Mouse (Mus musculus): ENCODE data around the gene Set. TPM values are rescaled to one million over a fixed set of nuclear protein-coding genes. Genes with fewer than 3 reads are reported as not detected.
A peak's percentile ranks its signal among the peaks of the same experiment; 100 is the strongest.

Set gene
- polyA plus RNA-seq, 1 experiment from 2014 or later, result 768 TPM

GRCm38 (mm10) chr2:30094208-30094588, 37.0 kb downstream of the Set start:
- no peak for DNase-seq (ENCODE audit: low spot score)
- no peaks in the 10 kb centered on the region for H3K27me3 ChIP-seq (ENCODE audit: control insufficient read depth, insufficient read depth, low read length)
- H3K9me3 ChIP-seq (replicated peaks; ENCODE audit: control insufficient read depth, low read length), result no peaks in the 10 kb centered on the region
- peak overlapping the region; percentile 70 for H3K4me3 ChIP-seq (ENCODE audit: low read depth, low read length)
- H3K9ac ChIP-seq (replicated peaks; ENCODE audit: low read length), result peak overlapping the region; percentile 68
- H3K4me2 ChIP-seq (ENCODE audit: low read depth, low read length), result peak overlapping the region; percentile 66
- H3K4me1 ChIP-seq (ENCODE audit: control insufficient read depth, insufficient read depth, low read length), result no peaks in the 10 kb centered on the region
- 2% methylated on average over 13 of the region's 13 CpGs for WGBS
- H3K27ac ChIP-seq (replicated peaks; ENCODE audit: low read depth, low read length), result 0 out of 2 replicates have a peak overlapping the region, but pooled peaks have one; percentile 10
- no peak for ATAC-seq (replicated peaks; ENCODE audit: insufficient number of reproducible peaks, low FRiP score, low TSS enrichment, low read depth)
- H3K36me3 ChIP-seq (replicated peaks; ENCODE audit: control insufficient read depth, insufficient read depth, low read depth, low read length), result no peaks in the 10 kb centered on the region; the same call in 1 of the 2 replicates

DNA sequence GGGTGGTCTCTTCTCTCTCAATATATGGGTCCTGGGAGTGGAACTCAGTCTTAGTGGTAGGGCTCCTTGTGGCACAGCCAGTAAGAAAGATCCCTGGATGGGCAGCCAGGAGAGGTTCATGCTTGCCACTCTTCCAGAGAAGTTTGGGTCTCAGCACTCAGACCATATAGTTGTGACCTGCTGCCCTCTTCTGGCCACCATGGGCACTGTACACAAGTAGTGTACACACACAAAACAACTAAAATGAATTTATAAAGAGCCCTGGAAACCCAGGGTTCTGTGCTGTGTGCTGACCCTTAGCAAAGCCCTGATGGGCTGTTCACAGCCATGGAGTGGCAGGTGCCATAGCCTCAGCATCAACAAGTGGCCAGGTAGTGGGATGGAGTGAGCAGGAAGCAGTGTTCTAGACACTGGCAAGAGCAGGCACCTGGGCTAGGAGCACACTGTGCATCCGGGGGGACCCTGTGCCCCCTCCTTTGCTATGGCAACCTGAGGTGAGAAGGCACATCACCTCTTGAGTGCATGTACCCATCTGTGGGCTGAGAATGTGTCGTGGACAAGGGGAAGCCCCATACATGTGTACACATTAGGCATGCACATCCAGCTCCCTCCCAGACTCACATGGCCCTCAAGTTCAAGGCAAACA, 38.8 kb downstream of the Set start:
- Histone ChIP-seq H3K4me1 (ENCODE audit: control insufficient read depth, insufficient read depth, low read length) (no peaks in the 10 kb centered on the region), H3K36me3 (replicated peaks; ENCODE audit: control insufficient read depth, insufficient read depth, low read depth, low read length) (no peaks in the 10 kb centered on the region), H3K27me3 (ENCODE audit: control insufficient read depth, insufficient read depth, low read length) (no peaks in the 10 kb centered on the region), H3K27ac (replicated peaks; ENCODE audit: low read depth, low read length) (no peak overlapping the region), H3K9ac (replicated peaks; ENCODE audit: low read length) (no peak overlapping the region), H3K4me3 (ENCODE audit: low read depth, low read length) (no peak overlapping the region), H3K4me2 (ENCODE audit: low read depth, low read length) (no peak overlapping the region), H3K9me3 (replicated peaks; ENCODE audit: control insufficient read depth, low read length) (no peaks in the 10 kb centered on the region)
- WGBS, result 86% methylated on average over 2 of the region's 2 CpGs
- ATAC-seq (replicated peaks; ENCODE audit: insufficient number of reproducible peaks, low FRiP score, low TSS enrichment, low read depth), result no peak
- peak; percentile 66 for DNase-seq (ENCODE audit: low spot score)

- DNase-seq (ENCODE audit: low spot score), result no peak
- ATAC-seq (replicated peaks; ENCODE audit: insufficient number of reproducible peaks, low FRiP score, low TSS enrichment, low read depth), result no peak
- no peak overlapping the region for H3K4me2 ChIP-seq (ENCODE audit: low read depth, low read length)
- no peaks in the 10 kb centered on the region for H3K4me1 ChIP-seq (ENCODE audit: control insufficient read depth, insufficient read depth, low read length)
- no peak overlapping the region for H3K27ac ChIP-seq (replicated peaks; ENCODE audit: low read depth, low read length)
- H3K9ac ChIP-seq (replicated peaks; ENCODE audit: low read length), result no peak overlapping the region
- H3K36me3 ChIP-seq (replicated peaks; ENCODE audit: control insufficient read depth, insufficient read depth, low read depth, low read length), result no peaks in the 10 kb centered on the region; the same call in 1 of the 2 replicates
- H3K4me3 ChIP-seq (ENCODE audit: low read depth, low read length), result no peak overlapping the region
- H3K27me3 ChIP-seq (ENCODE audit: control insufficient read depth, insufficient read depth, low read length), result no peaks in the 10 kb centered on the region
- WGBS, result 69% methylated on average over 4 of the region's 4 CpGs
- H3K9me3 ChIP-seq (replicated peaks; ENCODE audit: control insufficient read depth, low read length), result no peaks in the 10 kb centered on the region
Measured at GRCm38 (mm10) chr2:30100214-30100613, 43.0 kb downstream of the Set start.

GRCm38 (mm10) chr2:30106364-30106763, 49.2 kb downstream of the Set start:
- Histone ChIP-seq H3K4me3 (ENCODE audit: low read depth, low read length) (no peak overlapping the region), H3K4me1 (ENCODE audit: control insufficient read depth, insufficient read depth, low read length) (no peaks in the 10 kb centered on the region), H3K36me3 (replicated peaks; ENCODE audit: control insufficient read depth, insufficient read depth, low read depth, low read length) (peaks cover 3% of the 10 kb centered on the region; the same call in 1 of the 2 replicates), H3K4me2 (ENCODE audit: low read depth, low read length) (no peak overlapping the region), H3K9ac (replicated peaks; ENCODE audit: low read length) (no peak overlapping the region), H3K27me3 (ENCODE audit: control insufficient read depth, insufficient read depth, low read length) (no peaks in the 10 kb centered on the region), H3K9me3 (replicated peaks; ENCODE audit: control insufficient read depth, low read length) (no peaks in the 10 kb centered on the region), H3K27ac (replicated peaks; ENCODE audit: low read depth, low read length) (no peak overlapping the region)
- DNase-seq (ENCODE audit: low spot score), result peak; percentile 62
- ATAC-seq (replicated peaks; ENCODE audit: insufficient number of reproducible peaks, low FRiP score, low TSS enrichment, low read depth), result no peak

- Histone ChIP-seq H3K4me1 (ENCODE audit: control insufficient read depth, insufficient read depth, low read length) (no peaks in the 10 kb centered on the region), H3K36me3 (replicated peaks; ENCODE audit: control insufficient read depth, insufficient read depth, low read depth, low read length) (peaks cover 3% of the 10 kb centered on the region; the same call in 1 of the 2 replicates), H3K27ac (replicated peaks; ENCODE audit: low read depth, low read length) (no peak overlapping the region), H3K9ac (replicated peaks; ENCODE audit: low read length) (no peak overlapping the region), H3K9me3 (replicated peaks; ENCODE audit: control insufficient read depth, low read length) (no peaks in the 10 kb centered on the region), H3K4me2 (ENCODE audit: low read depth, low read length) (no peak overlapping the region), H3K27me3 (ENCODE audit: control insufficient read depth, insufficient read depth, low read length) (no peaks in the 10 kb centered on the region), H3K4me3 (ENCODE audit: low read depth, low read length) (no peak overlapping the region)
- WGBS, result 95% methylated on average over 5 of the region's 5 CpGs
- no peak for DNase-seq (ENCODE audit: low spot score)
- no peak for ATAC-seq (replicated peaks; ENCODE audit: insufficient number of reproducible peaks, low FRiP score, low TSS enrichment, low read depth)
Measured at GRCm38 (mm10) chr2:30107646-30108045, 50.5 kb downstream of the Set start.

- Histone ChIP-seq H3K4me1 (ENCODE audit: control insufficient read depth, insufficient read depth, low read length) (no peaks in the 10 kb centered on the region), H3K27me3 (ENCODE audit: control insufficient read depth, insufficient read depth, low read length) (no peaks in the 10 kb centered on the region), H3K9me3 (replicated peaks; ENCODE audit: control insufficient read depth, low read length) (no peaks in the 10 kb centered on the region), H3K9ac (replicated peaks; ENCODE audit: low read length) (no peak overlapping the region), H3K27ac (replicated peaks; ENCODE audit: low read depth, low read length) (no peak overlapping the region), H3K36me3 (replicated peaks; ENCODE audit: control insufficient read depth, insufficient read depth, low read depth, low read length) (peaks cover 3% of the 10 kb centered on the region; the same call in 1 of the 2 replicates), H3K4me3 (ENCODE audit: low read depth, low read length) (no peak overlapping the region), H3K4me2 (ENCODE audit: low read depth, low read length) (no peak overlapping the region)
- DNase-seq (ENCODE audit: low spot score) (no peak), ATAC-seq (replicated peaks; ENCODE audit: insufficient number of reproducible peaks, low FRiP score, low TSS enrichment, low read depth) (no peak)
- 92% methylated on average over 4 of the region's 4 CpGs for WGBS
Measured at GRCm38 (mm10) chr2:30108260-30108659, 51.1 kb downstream of the Set start.

- H3K36me3 ChIP-seq (replicated peaks; ENCODE audit: control insufficient read depth, insufficient read depth, low read depth, low read length), result peaks cover 3% of the 10 kb centered on the region; the same call in 1 of the 2 replicates
- no peaks in the 10 kb centered on the region for H3K9me3 ChIP-seq (replicated peaks; ENCODE audit: control insufficient read depth, low read length)
- ATAC-seq (replicated peaks; ENCODE audit: insufficient number of reproducible peaks, low FRiP score, low TSS enrichment, low read depth) (no peak), DNase-seq (ENCODE audit: low spot score) (no peak)
- no peak overlapping the region for H3K9ac ChIP-seq (replicated peaks; ENCODE audit: low read length)
- no peaks in the 10 kb centered on the region for H3K4me1 ChIP-seq (ENCODE audit: control insufficient read depth, insufficient read depth, low read length)
- no peaks in the 10 kb centered on the region for H3K27me3 ChIP-seq (ENCODE audit: control insufficient read depth, insufficient read depth, low read length)
- no peak overlapping the region for H3K4me2 ChIP-seq (ENCODE audit: low read depth, low read length)
- WGBS, result 96% methylated on average over 2 of the region's 2 CpGs
- no peak overlapping the region for H3K4me3 ChIP-seq (ENCODE audit: low read depth, low read length)
- no peak overlapping the region for H3K27ac ChIP-seq (replicated peaks; ENCODE audit: low read depth, low read length)
Measured at GRCm38 (mm10) chr2:30111500-30111899, 54.3 kb downstream of the Set start.

- Histone ChIP-seq H3K4me1 (ENCODE audit: control insufficient read depth, insufficient read depth, low read length) (no peaks in the 10 kb centered on the region), H3K4me3 (ENCODE audit: low read depth, low read length) (no peak overlapping the region), H3K9me3 (replicated peaks; ENCODE audit: control insufficient read depth, low read length) (no peaks in the 10 kb centered on the region), H3K27me3 (ENCODE audit: control insufficient read depth, insufficient read depth, low read length) (no peaks in the 10 kb centered on the region), H3K9ac (replicated peaks; ENCODE audit: low read length) (no peak overlapping the region), H3K36me3 (replicated peaks; ENCODE audit: control insufficient read depth, insufficient read depth, low read depth, low read length) (peaks cover 3% of the 10 kb centered on the region; the same call in 1 of the 2 replicates), H3K27ac (replicated peaks; ENCODE audit: low read depth, low read length) (no peak overlapping the region), H3K4me2 (ENCODE audit: low read depth, low read length) (no peak overlapping the region)
- ATAC-seq (replicated peaks; ENCODE audit: insufficient number of reproducible peaks, low FRiP score, low TSS enrichment, low read depth) (no peak), DNase-seq (ENCODE audit: low spot score) (no peak)
- 80% methylated on average over 5 of the region's 5 CpGs for WGBS
Measured at GRCm38 (mm10) chr2:30112564-30112963, 55.4 kb downstream of the Set start.

Measured in embryonic facial prominence, embryonic 11.5 days (tissue).